15 mouse cellular contexts compared by ENCODE assay signal in genomic region chr10:127333152-127333551, GRCm38 (mm10). TPM values are rescaled to one million over a fixed set of nuclear protein-coding genes. Genes with fewer than 3 reads are reported as not detected.
A peak's percentile ranks its signal among the peaks of the same experiment; 100 is the strongest.
DNase-seq lines count a peak whose midpoint lies in the region; ATAC-seq and TF ChIP-seq lines count a peak whose summit lies in the region.
"Had no signal": no experiment of that assay in that cellular context is flagged by ENCODE, and none has a peak within 500 bp of the region (broad histone marks: within the 10 kb centered on the region; RNA-seq: fewer than 3 reads in every experiment).

No protein-coding gene starts in this region.

- ATAC-seq in megakaryocyte, adult 5-6 weeks (ENCODE audit: poor library complexity, severe bottlenecking) = peak; percentile 58
- ATAC-seq: activated CD4-positive, CD25-positive, alpha-beta regulatory T cell, adult 4 months had no signal

- no peak overlapping the region for H3K4me3 ChIP-seq in left cerebral cortex, adult 2 months
- H3K4me3 ChIP-seq: erythroblast, embryonic 14.5 days had no signal

- H3K27ac ChIP-seq in left cerebral cortex, adult 2 months = no peak overlapping the region
- H3K27ac ChIP-seq: kidney, embryonic 15.5 days had no signal

- no peak for DNase-seq in left cerebral cortex, adult 2 months (ENCODE audit: extremely low spot score in 1 of 2, low spot score in 2 of 2)
- DNase-seq in left cerebral cortex, postnatal 25 days (ENCODE audit: low spot score in 2 of 2) = no peak
- peak; percentile 76 for DNase-seq in CD4-positive, CD25-positive, alpha-beta regulatory T cell, adult 2 months (ENCODE audit: low read depth, low spot score)
- peak; percentile 48 for DNase-seq in NIH3T3 (ENCODE audit: low read depth)
- no peak for DNase-seq in T-cell, adult 2 months (ENCODE audit: low spot score)
- no peak for DNase-seq in kidney, postnatal 14 days
- DNase-seq: cerebellum, adult 8-10 months; heart, postnatal 4 days; right cerebral cortex, postnatal 14 days had no signal

- TF ChIP-seq CTCF in left cerebral cortex, adult 2 months (IDR thresholded peaks at IDR 0.05) = peak; percentile 44

- intact Hi-C loops in left cerebral cortex, adult 2 months (cut with DNase I) = loop anchor here (5.0 kb wide), 1 partner anchor 191 kb away; no protein-coding TSS in a partner anchor
- intact Hi-C loops in left cerebral cortex, postnatal 25 days (cut with DNase I) = no loop called here

RNA-seq across cellular contexts. Expression of gene Gli1, which starts 8.6 kb away (rescaled TPM):
- 1 to 10 TPM; 3.3 to 4.5 TPM for total RNA-seq in left cerebral cortex, adult 2 months (2021)
- 1 to 10 TPM; 2.2 to 2.3 TPM for total RNA-seq in left cerebral cortex, postnatal 25 days (2021)
- not detected in 2 replicates for total RNA-seq in megakaryocyte, adult 5-6 weeks (2015)
- not detected in 2 replicates for total RNA-seq in megakaryocyte, adult 5-6 weeks (2017)

RNA-seq across cellular contexts. Expression of gene Arhgap9, which starts 11.4 kb away (rescaled TPM):
- total RNA-seq in left cerebral cortex, adult 2 months (2021) = 1 to 10 TPM in 1 of 2 experiments, under 1 TPM in 1; 0.47 to 1.2 TPM
- total RNA-seq in left cerebral cortex, postnatal 25 days (2021) = 1 to 10 TPM in 1 of 2 experiments, under 1 TPM in 1; 0.99 to 1.1 TPM
- total RNA-seq in megakaryocyte, adult 5-6 weeks (2015) = 135 and 138 TPM in 2 replicates
- total RNA-seq in megakaryocyte, adult 5-6 weeks (2017) = 96.8 and 108 TPM in 2 replicates

RNA-seq across cellular contexts. Expression of gene Inhbe, which starts 21.1 kb away (rescaled TPM):
- total RNA-seq in left cerebral cortex, adult 2 months (2021) = under 1 TPM in 1 of 2 experiments, not detected in 1; 0.29 TPM
- under 1 TPM; 0.11 to 0.18 TPM for total RNA-seq in left cerebral cortex, postnatal 25 days (2021)
- total RNA-seq in megakaryocyte, adult 5-6 weeks (2015) = not detected in 2 replicates
- 0.04 TPM in 1 of 2 replicates, not detected in the other for total RNA-seq in megakaryocyte, adult 5-6 weeks (2017)
- total RNA-seq: gastrocnemius, adult 18-20 months; heart, postnatal 4 days had no signal

RNA-seq across cellular contexts. Expression of gene Mars, which starts 21.6 kb away (rescaled TPM):
- 10 to 100 TPM; 55.3 to 61.5 TPM for total RNA-seq in left cerebral cortex, adult 2 months (2021)
- total RNA-seq in left cerebral cortex, postnatal 25 days (2021) = 10 to 100 TPM; 56.0 to 57.1 TPM
- 38.4 and 47.8 TPM in 2 replicates for total RNA-seq in megakaryocyte, adult 5-6 weeks (2015)
- total RNA-seq in megakaryocyte, adult 5-6 weeks (2017) = 80.3 and 95.2 TPM in 2 replicates

RNA-seq across cellular contexts. Expression of gene Inhbc, which starts 37.1 kb away (rescaled TPM):
- not detected for total RNA-seq in left cerebral cortex, adult 2 months (2021)
- total RNA-seq in left cerebral cortex, postnatal 25 days (2021) = not detected
- total RNA-seq in megakaryocyte, adult 5-6 weeks (2015) = not detected in 2 replicates
- not detected in 2 replicates for total RNA-seq in megakaryocyte, adult 5-6 weeks (2017)
- total RNA-seq: gastrocnemius, adult 18-20 months; heart, postnatal 4 days; left cerebral cortex, postnatal 14 days had no signal

Comparison
In these comparisons a context has a peak if more than half of its experiments do, and no peak if none do; other contexts are left out.
1. DNase-seq: peak in CD4-positive, CD25-positive, alpha-beta regulatory T cell, adult 2 months (single experiment) and NIH3T3 (single experiment); none in left cerebral cortex, adult 2 months (0 of 2), left cerebral cortex, postnatal 25 days (0 of 2), T-cell, adult 2 months (single experiment) and kidney, postnatal 14 days (single experiment).
2. RNA of gene Arhgap9, which starts 11.4 kb away (total RNA-seq): 96.8 to 138 TPM in megakaryocyte, adult 5-6 weeks; 0.47 to 1.2 TPM in left cerebral cortex, adult 2 months and 0.99 to 1.1 TPM in left cerebral cortex, postnatal 25 days; every median in the first group is over 10 times any median in the second.